Mouse (Mus musculus): ENCODE measurements around the gene Slpi. TPM values are rescaled to one million over a fixed set of nuclear protein-coding genes. Genes with fewer than 3 reads are reported as not detected.

The Slpi gene
- polyA plus RNA-seq, 1 experiment from 2014 or later = 0.60 TPM

GRCm38 (mm10) chr2:164424406-164424805 lies 35.5 kb upstream of the Slpi start:
- no peaks in the 10 kb centered on the region for H3K9me3 ChIP-seq (replicated peaks; ENCODE audit: control insufficient read depth, low read length)
- no peak overlapping the region for H3K4me2 ChIP-seq (ENCODE audit: low read depth, low read length)
- WGBS = 88% methylated on average over 8 of the region's 8 CpGs
- no peak for ATAC-seq (replicated peaks; ENCODE audit: extremely low read depth, insufficient read depth, low FRiP score)
- no peaks in the 10 kb centered on the region for H3K4me1 ChIP-seq (ENCODE audit: control insufficient read depth, insufficient read depth, low read length)
- H3K27ac ChIP-seq (ENCODE audit: low read length) = no peak overlapping the region
- no peak overlapping the region for H3K9ac ChIP-seq (ENCODE audit: low read length)
- H3K4me3 ChIP-seq (ENCODE audit: low read length) = no peak overlapping the region
- H3K27me3 ChIP-seq (ENCODE audit: control insufficient read depth, insufficient read depth, low read length) = peaks cover 6% of the 10 kb centered on the region; the same call in 1 of the 2 replicates
- peaks cover 25% of the 10 kb centered on the region for H3K36me3 ChIP-seq (ENCODE audit: control insufficient read depth, insufficient read depth)

- H3K27me3 ChIP-seq (ENCODE audit: control insufficient read depth, insufficient read depth, low read length) = peaks cover 6% of the 10 kb centered on the region; the same call in 1 of the 2 replicates
- peaks cover 17% of the 10 kb centered on the region for H3K36me3 ChIP-seq (ENCODE audit: control insufficient read depth, insufficient read depth)
- no peak overlapping the region for H3K27ac ChIP-seq (ENCODE audit: low read length)
- no peaks in the 10 kb centered on the region for H3K9me3 ChIP-seq (replicated peaks; ENCODE audit: control insufficient read depth, low read length)
- H3K4me1 ChIP-seq (ENCODE audit: control insufficient read depth, insufficient read depth, low read length) = no peaks in the 10 kb centered on the region
- no peak for ATAC-seq (replicated peaks; ENCODE audit: extremely low read depth, insufficient read depth, low FRiP score)
- WGBS = 83% methylated on average over 11 of the region's 11 CpGs
- H3K9ac ChIP-seq (ENCODE audit: low read length) = no peak overlapping the region
- H3K4me2 ChIP-seq (ENCODE audit: low read depth, low read length) = no peak overlapping the region
- no peak overlapping the region for H3K4me3 ChIP-seq (ENCODE audit: low read length)
Measured at GRCm38 (mm10) chr2:164423464-164423863, 34.6 kb upstream of the Slpi start.

GRCm38 (mm10) chr2:164422675-164423393 lies 33.9 kb upstream of the Slpi start:
- H3K27me3 ChIP-seq (ENCODE audit: control insufficient read depth, insufficient read depth, low read length) = peaks cover 4% of the 10 kb centered on the region; the same call in 1 of the 2 replicates
- no peak overlapping the region for H3K27ac ChIP-seq (ENCODE audit: low read length)
- no peak overlapping the region for H3K9ac ChIP-seq (ENCODE audit: low read length)
- no peak for ATAC-seq (replicated peaks; ENCODE audit: extremely low read depth, insufficient read depth, low FRiP score)
- no peaks in the 10 kb centered on the region for H3K4me1 ChIP-seq (ENCODE audit: control insufficient read depth, insufficient read depth, low read length)
- no peak overlapping the region for H3K4me2 ChIP-seq (ENCODE audit: low read depth, low read length)
- H3K9me3 ChIP-seq (replicated peaks; ENCODE audit: control insufficient read depth, low read length) = no peaks in the 10 kb centered on the region
- H3K36me3 ChIP-seq (ENCODE audit: control insufficient read depth, insufficient read depth) = peaks cover 15% of the 10 kb centered on the region
- no peak overlapping the region for H3K4me3 ChIP-seq (ENCODE audit: low read length)
- 78% methylated on average over 15 of the region's 15 CpGs for WGBS

- H3K36me3 ChIP-seq (ENCODE audit: control insufficient read depth, insufficient read depth) = peaks cover 9% of the 10 kb centered on the region
- no peak overlapping the region for H3K9ac ChIP-seq (ENCODE audit: low read length)
- H3K4me3 ChIP-seq (ENCODE audit: low read length) = no peak overlapping the region
- 77% methylated on average over 8 of the region's 8 CpGs for WGBS
- no peak overlapping the region for H3K4me2 ChIP-seq (ENCODE audit: low read depth, low read length)
- no peaks in the 10 kb centered on the region for H3K4me1 ChIP-seq (ENCODE audit: control insufficient read depth, insufficient read depth, low read length)
- H3K27me3 ChIP-seq (ENCODE audit: control insufficient read depth, insufficient read depth, low read length) = peaks cover 4% of the 10 kb centered on the region; the same call in 1 of the 2 replicates
- no peak for ATAC-seq (replicated peaks; ENCODE audit: extremely low read depth, insufficient read depth, low FRiP score)
- no peak overlapping the region for H3K27ac ChIP-seq (ENCODE audit: low read length)
- no peaks in the 10 kb centered on the region for H3K9me3 ChIP-seq (replicated peaks; ENCODE audit: control insufficient read depth, low read length)
Measured at GRCm38 (mm10) chr2:164421979-164422378, 33.1 kb upstream of the Slpi start.

GRCm38 (mm10) chr2:164421306-164421705 lies 32.4 kb upstream of the Slpi start:
- Histone ChIP-seq H3K9ac (ENCODE audit: low read length) (no peak overlapping the region), H3K27ac (ENCODE audit: low read length) (no peak overlapping the region), H3K4me3 (ENCODE audit: low read length) (no peak overlapping the region), H3K4me1 (ENCODE audit: control insufficient read depth, insufficient read depth, low read length) (no peaks in the 10 kb centered on the region), H3K36me3 (ENCODE audit: control insufficient read depth, insufficient read depth) (peaks cover 5% of the 10 kb centered on the region; the same call in 1 of the 2 replicates), H3K27me3 (ENCODE audit: control insufficient read depth, insufficient read depth, low read length) (peaks cover 2% of the 10 kb centered on the region; the same call in 1 of the 2 replicates), H3K9me3 (replicated peaks; ENCODE audit: control insufficient read depth, low read length) (no peaks in the 10 kb centered on the region), H3K4me2 (ENCODE audit: low read depth, low read length) (no peak overlapping the region)
- WGBS = 85% methylated on average over 7 of the region's 7 CpGs
- ATAC-seq (replicated peaks; ENCODE audit: extremely low read depth, insufficient read depth, low FRiP score) = no peak

- WGBS = 8% methylated on average over 3 of the region's 3 CpGs
- no peak overlapping the region for H3K4me2 ChIP-seq (ENCODE audit: low read depth, low read length)
- H3K9ac ChIP-seq (ENCODE audit: low read length) = no peak overlapping the region
- peaks cover 9% of the 10 kb centered on the region for H3K27me3 ChIP-seq (ENCODE audit: control insufficient read depth, insufficient read depth, low read length)
- H3K27ac ChIP-seq (ENCODE audit: low read length) = no peak overlapping the region
- no peak overlapping the region for H3K4me3 ChIP-seq (ENCODE audit: low read length)
- no peak for ATAC-seq (replicated peaks; ENCODE audit: extremely low read depth, insufficient read depth, low FRiP score)
- H3K9me3 ChIP-seq (replicated peaks; ENCODE audit: control insufficient read depth, low read length) = no peaks in the 10 kb centered on the region
- no peaks in the 10 kb centered on the region for H3K4me1 ChIP-seq (ENCODE audit: control insufficient read depth, insufficient read depth, low read length)
- no peaks in the 10 kb centered on the region for H3K36me3 ChIP-seq (ENCODE audit: control insufficient read depth, insufficient read depth)
Measured at GRCm38 (mm10) chr2:164419489-164419888, 30.6 kb upstream of the Slpi start.

GRCm38 (mm10) chr2:164418308-164418875 lies 29.5 kb upstream of the Slpi start:
- Histone ChIP-seq H3K4me1 (ENCODE audit: control insufficient read depth, insufficient read depth, low read length) (no peaks in the 10 kb centered on the region), H3K36me3 (ENCODE audit: control insufficient read depth, insufficient read depth) (no peaks in the 10 kb centered on the region), H3K4me3 (ENCODE audit: low read length) (no peak overlapping the region), H3K9me3 (replicated peaks; ENCODE audit: control insufficient read depth, low read length) (no peaks in the 10 kb centered on the region), H3K4me2 (ENCODE audit: low read depth, low read length) (no peak overlapping the region), H3K27me3 (ENCODE audit: control insufficient read depth, insufficient read depth, low read length) (peaks cover 16% of the 10 kb centered on the region), H3K27ac (ENCODE audit: low read length) (no peak overlapping the region), H3K9ac (ENCODE audit: low read length) (no peak overlapping the region)
- 31% methylated on average over 3 of the region's 3 CpGs for WGBS
- no peak for ATAC-seq (replicated peaks; ENCODE audit: extremely low read depth, insufficient read depth, low FRiP score)

GRCm38 (mm10) chr2:164417198-164417597 lies 28.3 kb upstream of the Slpi start:
- peaks cover 16% of the 10 kb centered on the region for H3K27me3 ChIP-seq (ENCODE audit: control insufficient read depth, insufficient read depth, low read length)
- H3K9ac ChIP-seq (ENCODE audit: low read length) = no peak overlapping the region
- H3K36me3 ChIP-seq (ENCODE audit: control insufficient read depth, insufficient read depth) = no peaks in the 10 kb centered on the region
- H3K4me2 ChIP-seq (ENCODE audit: low read depth, low read length) = no peak overlapping the region
- no peaks in the 10 kb centered on the region for H3K9me3 ChIP-seq (replicated peaks; ENCODE audit: control insufficient read depth, low read length)
- no peak for ATAC-seq (replicated peaks; ENCODE audit: extremely low read depth, insufficient read depth, low FRiP score)
- no peak overlapping the region for H3K4me3 ChIP-seq (ENCODE audit: low read length)
- 0% methylated on average over 2 of the region's 2 CpGs for WGBS
- no peaks in the 10 kb centered on the region for H3K4me1 ChIP-seq (ENCODE audit: control insufficient read depth, insufficient read depth, low read length)
- no peak overlapping the region for H3K27ac ChIP-seq (ENCODE audit: low read length)

- Histone ChIP-seq H3K4me1 (ENCODE audit: control insufficient read depth, insufficient read depth, low read length) (no peaks in the 10 kb centered on the region), H3K4me3 (ENCODE audit: low read length) (peak overlapping the region; percentile 16; the same call in 1 of the 2 replicates), H3K27ac (ENCODE audit: low read length) (no peak overlapping the region), H3K9ac (ENCODE audit: low read length) (no peak overlapping the region), H3K9me3 (replicated peaks; ENCODE audit: control insufficient read depth, low read length) (no peaks in the 10 kb centered on the region), H3K36me3 (ENCODE audit: control insufficient read depth, insufficient read depth) (no peaks in the 10 kb centered on the region), H3K4me2 (ENCODE audit: low read depth, low read length) (peak overlapping the region; percentile 44), H3K27me3 (ENCODE audit: control insufficient read depth, insufficient read depth, low read length) (peaks cover 32% of the 10 kb centered on the region)
- WGBS = 70% methylated on average over 10 of the region's 10 CpGs
- ATAC-seq (replicated peaks; ENCODE audit: extremely low read depth, insufficient read depth, low FRiP score) = no peak
Measured at GRCm38 (mm10) chr2:164414581-164414980, 25.7 kb upstream of the Slpi start.
